In the genomic region with DNA sequence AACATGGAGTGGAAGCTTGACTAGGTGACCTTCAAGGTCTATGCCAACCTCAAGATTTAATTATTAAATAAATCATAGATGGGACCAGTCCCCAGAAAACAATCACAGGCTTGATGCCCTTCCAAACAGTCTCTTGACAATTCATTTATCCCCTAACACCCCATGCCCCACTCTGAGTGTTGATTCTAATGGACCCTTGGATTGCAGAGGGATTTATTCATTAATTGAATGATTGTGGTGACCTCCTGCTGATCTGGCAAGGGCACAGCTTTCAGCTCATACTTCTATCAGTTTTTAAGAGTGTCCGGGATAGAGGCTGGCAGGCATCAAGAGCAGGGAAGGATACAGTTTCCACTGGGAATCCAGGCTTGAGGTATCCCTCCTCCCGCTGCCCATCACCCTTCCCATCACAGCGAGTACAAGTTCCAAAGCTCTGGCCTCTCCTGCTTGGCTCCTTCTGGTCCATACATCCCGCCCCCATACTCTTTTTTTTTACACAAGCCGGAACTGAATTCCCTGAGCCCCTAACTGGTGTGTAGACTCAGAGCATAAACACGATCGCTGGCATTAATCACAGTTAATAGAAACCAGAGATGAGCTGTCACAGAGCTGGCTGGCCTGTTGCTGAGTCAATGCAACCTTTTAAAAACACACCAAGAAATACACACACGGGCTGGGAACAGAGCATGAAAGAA, we compare ENCODE assay signal across 13 mouse cellular contexts.
A peak's percentile ranks its signal among the peaks of the same experiment; 100 is the strongest.
DNase-seq lines count a peak whose midpoint lies in the region; ATAC-seq and TF ChIP-seq lines count a peak whose summit lies in the region.
"Had no signal": no experiment of that assay in that cellular context is flagged by ENCODE, and none has a peak within 500 bp of the region (broad histone marks: within the 10 kb centered on the region; RNA-seq: fewer than 3 reads in every experiment).

No protein-coding gene starts in this region.

- no peak overlapping the region for H3K4me2 ChIP-seq in hindbrain, embryonic 11.5 days (replicated peaks; ENCODE audit: low read depth, low read length)
- H3K4me2 ChIP-seq in hindbrain, embryonic 16.5 days (ENCODE audit: low read length) = no peak overlapping the region
- peak overlapping the region; percentile 19; the same call in 1 of the 2 replicates for H3K4me2 ChIP-seq in limb, embryonic 14.5 days (replicated peaks; ENCODE audit: low read depth, low read length, severe bottlenecking)
- H3K4me2 ChIP-seq: midbrain, embryonic 15.5 days had no signal

- H3K27me3 ChIP-seq in hindbrain, embryonic 11.5 days (ENCODE audit: control insufficient read depth, insufficient read depth, low read length) = no peaks in the 10 kb centered on the region
- H3K27me3 ChIP-seq in hindbrain, embryonic 16.5 days (replicated peaks; ENCODE audit: control insufficient read depth, insufficient read depth, low read length) = no peaks in the 10 kb centered on the region
- H3K27me3 ChIP-seq in embryonic facial prominence, embryonic 10.5 days (replicated peaks; ENCODE audit: low read depth, poor library complexity, severe bottlenecking) = no peaks in the 10 kb centered on the region
- no peaks in the 10 kb centered on the region for H3K27me3 ChIP-seq in limb, embryonic 14.5 days (ENCODE audit: control insufficient read depth, insufficient read depth, low read length)
- H3K27me3 ChIP-seq: midbrain, embryonic 15.5 days had no signal

- no peaks in the 10 kb centered on the region for H3K9me3 ChIP-seq in hindbrain, embryonic 11.5 days (ENCODE audit: control insufficient read depth, low read length)
- no peaks in the 10 kb centered on the region for H3K9me3 ChIP-seq in hindbrain, embryonic 16.5 days (ENCODE audit: control insufficient read depth, low read length)
- H3K9me3 ChIP-seq in embryonic facial prominence, embryonic 10.5 days = no peaks in the 10 kb centered on the region
- H3K9me3 ChIP-seq in limb, embryonic 14.5 days (ENCODE audit: control insufficient read depth, low read length) = no peaks in the 10 kb centered on the region
- H3K9me3 ChIP-seq: midbrain, embryonic 15.5 days had no signal

- H3K4me1 ChIP-seq in hindbrain, embryonic 11.5 days (replicated peaks; ENCODE audit: control insufficient read depth, insufficient read depth, low read length) = no peaks in the 10 kb centered on the region
- no peaks in the 10 kb centered on the region for H3K4me1 ChIP-seq in hindbrain, embryonic 16.5 days (ENCODE audit: control insufficient read depth, insufficient read depth, low read depth, low read length)
- peaks cover 29% of the 10 kb centered on the region for H3K4me1 ChIP-seq in embryonic facial prominence, embryonic 10.5 days
- peaks cover 5% of the 10 kb centered on the region; the same call in 1 of the 2 replicates for H3K4me1 ChIP-seq in limb, embryonic 14.5 days (ENCODE audit: control insufficient read depth, insufficient read depth, low read length)
- H3K4me1 ChIP-seq: midbrain, embryonic 15.5 days had no signal

- TF ChIP-seq POLR2A in limb, embryonic 14.5 days (IDR thresholded peaks at IDR 0.05; ENCODE audit: borderline replicate concordance, extremely low read depth, insufficient read depth, insufficient read length) = no peak

- no peak for ATAC-seq in hindbrain, embryonic 11.5 days (ENCODE audit: low FRiP score)
- no peak for ATAC-seq in hindbrain, embryonic 16.5 days
- no peak for ATAC-seq in limb, embryonic 14.5 days (ENCODE audit: low FRiP score, low read depth)
- ATAC-seq in inflammation-experienced regulatory T-cells, adult 6 months = no peak
- no peak for ATAC-seq in monocyte, adult 5-6 weeks (replicated peaks; ENCODE audit: insufficient number of reproducible peaks, low FRiP score, low TSS enrichment, poor library complexity, severe bottlenecking)
- ATAC-seq: midbrain, embryonic 15.5 days had no signal

- peak; percentile 40 for DNase-seq in hindbrain, embryonic 11.5 days (ENCODE audit: low spot score)
- peak; percentile 89 for DNase-seq in NIH3T3 (ENCODE audit: low read depth)
- DNase-seq in embryonic facial prominence, embryonic 10.5 days (ENCODE audit: low spot score) = peak; percentile 77
- peak; percentile 76 for DNase-seq in limb, embryonic 14.5 days (ENCODE audit: low spot score)
- DNase-seq: adrenal gland, adult 8-10 months; cerebellum, postnatal 10 days; gastrocnemius, postnatal 25 days; kidney, postnatal 10 days; retina, postnatal 1 day had no signal

- no peak overlapping the region for H3K9ac ChIP-seq in hindbrain, embryonic 11.5 days (ENCODE audit: low read depth, low read length)
- no peak overlapping the region for H3K9ac ChIP-seq in hindbrain, embryonic 16.5 days (ENCODE audit: low read depth, low read length)
- no peak overlapping the region for H3K9ac ChIP-seq in limb, embryonic 14.5 days (ENCODE audit: low read depth, low read length, severe bottlenecking)
- H3K9ac ChIP-seq: midbrain, embryonic 15.5 days had no signal

- H3K36me3 ChIP-seq in hindbrain, embryonic 11.5 days (ENCODE audit: control insufficient read depth, insufficient read depth, low read length) = no peaks in the 10 kb centered on the region
- no peaks in the 10 kb centered on the region for H3K36me3 ChIP-seq in hindbrain, embryonic 16.5 days (ENCODE audit: control insufficient read depth, insufficient read depth, low read length)
- no peaks in the 10 kb centered on the region for H3K36me3 ChIP-seq in embryonic facial prominence, embryonic 10.5 days (replicated peaks)
- H3K36me3 ChIP-seq in limb, embryonic 14.5 days (ENCODE audit: control insufficient read depth, insufficient read depth, low read length) = no peaks in the 10 kb centered on the region
- H3K36me3 ChIP-seq: midbrain, embryonic 15.5 days had no signal

- no peak overlapping the region for H3K27ac ChIP-seq in hindbrain, embryonic 11.5 days (ENCODE audit: low read depth, low read length)
- no peak overlapping the region for H3K27ac ChIP-seq in hindbrain, embryonic 16.5 days (ENCODE audit: low read depth, low read length)
- peak overlapping the region; percentile 46; the same call in 1 of the 2 replicates for H3K27ac ChIP-seq in embryonic facial prominence, embryonic 10.5 days (replicated peaks)
- 0 out of 2 replicates have a peak overlapping the region, but pooled peaks have one; percentile 19 for H3K27ac ChIP-seq in limb, embryonic 14.5 days (replicated peaks; ENCODE audit: low read depth, low read length)
- H3K27ac ChIP-seq: midbrain, embryonic 15.5 days had no signal

- no peak overlapping the region for H3K4me3 ChIP-seq in hindbrain, embryonic 11.5 days (ENCODE audit: low read depth, low read length)
- no peak overlapping the region for H3K4me3 ChIP-seq in hindbrain, embryonic 16.5 days (ENCODE audit: low read length)
- no peak overlapping the region for H3K4me3 ChIP-seq in embryonic facial prominence, embryonic 10.5 days
- no peak overlapping the region for H3K4me3 ChIP-seq in limb, embryonic 14.5 days (replicated peaks; ENCODE audit: low read length)
- H3K4me3 ChIP-seq: midbrain, embryonic 15.5 days had no signal

- WGBS in hindbrain, embryonic 11.5 days = 51% methylated on average over 8 of the region's 8 CpGs
- 39% methylated on average over 8 of the region's 8 CpGs for WGBS in hindbrain, embryonic 16.5 days
- WGBS in embryonic facial prominence, embryonic 10.5 days = 25% methylated on average over 8 of the region's 8 CpGs
- 17% methylated on average over 8 of the region's 8 CpGs for WGBS in limb, embryonic 14.5 days

Comparison
In these comparisons a context has a peak if more than half of its experiments do, and no peak if none do; other contexts are left out.
1. H3K27ac ChIP-seq: peak in embryonic facial prominence, embryonic 10.5 days (single experiment) and limb, embryonic 14.5 days (single experiment); none in hindbrain, embryonic 11.5 days (single experiment) and hindbrain, embryonic 16.5 days (single experiment).
2. Peak in every context shown above with its lines, with median percentiles within 50 percentile points of each other: DNase-seq.